Comparison of ENCODE assay signal across 8 mouse cellular contexts in genomic region chr7:45898125-45898524, GRCm38 (mm10). TPM values are rescaled to one million over a fixed set of nuclear protein-coding genes. Genes with fewer than 3 reads are reported as not detected.
DNase-seq lines count a peak whose midpoint lies in the region; ATAC-seq and TF ChIP-seq lines count a peak whose summit lies in the region.
"Not testable (repeated sequence)": the region's sequence is repeated elsewhere in the genome, so short reads cannot be mapped to it uniquely, and the experiment has no call there.

No protein-coding gene starts in this region.

- H3K4me1 ChIP-seq in embryonic facial prominence, embryonic 14.5 days (ENCODE audit: control insufficient read depth, insufficient read depth, low read length); kidney, embryonic 14.5 days (ENCODE audit: control insufficient read depth, insufficient read depth, low read length); midbrain, embryonic 16.5 days (ENCODE audit: control insufficient read depth, insufficient read depth, low read length): not testable (repeated sequence)
- peaks cover 13% of the 10 kb centered on the region for H3K4me1 ChIP-seq in heart, embryonic 15.5 days (replicated peaks)
- peaks cover 35% of the 10 kb centered on the region for H3K4me1 ChIP-seq in liver, embryonic 15.5 days (replicated peaks)
- peaks cover 17% of the 10 kb centered on the region for H3K4me1 ChIP-seq in thymus, adult 2 months (replicated peaks; ENCODE audit: control insufficient read depth, insufficient read depth, low read length)

- H3K4me2 ChIP-seq in embryonic facial prominence, embryonic 14.5 days (ENCODE audit: low read depth, low read length): peak overlapping the region; percentile 92
- peak overlapping the region; percentile 93 for H3K4me2 ChIP-seq in heart, embryonic 15.5 days
- peak overlapping the region; percentile 71 for H3K4me2 ChIP-seq in kidney, embryonic 14.5 days (replicated peaks; ENCODE audit: low read depth, low read length)
- H3K4me2 ChIP-seq in liver, embryonic 15.5 days: peak overlapping the region; percentile 88
- peak overlapping the region; percentile 82 for H3K4me2 ChIP-seq in midbrain, embryonic 16.5 days (ENCODE audit: low read length)

- not testable (repeated sequence) for H3K27ac ChIP-seq in embryonic facial prominence, embryonic 14.5 days (replicated peaks; ENCODE audit: low read depth, low read length); heart, embryonic 15.5 days; kidney, embryonic 14.5 days (ENCODE audit: low read depth, low read length); midbrain, embryonic 16.5 days (ENCODE audit: low read length); thymus, adult 2 months (ENCODE audit: control insufficient read depth, insufficient read depth, low read length)
- H3K27ac ChIP-seq in liver, embryonic 15.5 days (replicated peaks): peak overlapping the region; percentile 81

- not testable (repeated sequence) for H3K4me3 ChIP-seq in embryonic facial prominence, embryonic 14.5 days (ENCODE audit: low read depth, low read length); kidney, embryonic 14.5 days (ENCODE audit: low read length); midbrain, embryonic 16.5 days (ENCODE audit: low read depth, low read length); thymus, adult 2 months (ENCODE audit: control insufficient read depth, insufficient read depth, low read length)
- peak overlapping the region; percentile 61; the same call in 1 of the 2 replicates for H3K4me3 ChIP-seq in heart, embryonic 15.5 days
- peak overlapping the region; percentile 62 for H3K4me3 ChIP-seq in liver, embryonic 15.5 days (replicated peaks)

- not testable (repeated sequence) for H3K36me3 ChIP-seq in embryonic facial prominence, embryonic 14.5 days (ENCODE audit: control insufficient read depth, insufficient read depth, low read length); heart, embryonic 15.5 days; kidney, embryonic 14.5 days (ENCODE audit: control insufficient read depth, insufficient read depth, low read length); liver, embryonic 15.5 days (replicated peaks); midbrain, embryonic 16.5 days (ENCODE audit: control insufficient read depth, insufficient read depth, low read length); thymus, adult 2 months (ENCODE audit: control insufficient read depth, insufficient read depth, low read length)

- not testable (repeated sequence) for TF ChIP-seq CTCF in thymus, adult 2 months (IDR thresholded peaks at IDR 0.05; ENCODE audit: borderline replicate concordance, control insufficient read depth, extremely low read depth, insufficient read depth, low read length, poor library complexity)

- not testable (repeated sequence) for H3K27me3 ChIP-seq in embryonic facial prominence, embryonic 14.5 days (replicated peaks; ENCODE audit: control insufficient read depth, insufficient read depth, low read length); heart, embryonic 15.5 days; kidney, embryonic 14.5 days (ENCODE audit: control insufficient read depth, insufficient read depth, low read length); liver, embryonic 15.5 days; midbrain, embryonic 16.5 days (ENCODE audit: control insufficient read depth, insufficient read depth, low read depth, low read length); thymus, adult 2 months (ENCODE audit: control insufficient read depth, insufficient read depth, low read length)

- 65% methylated on average over 4 of the region's 4 CpGs for WGBS in embryonic facial prominence, embryonic 14.5 days
- 63% methylated on average over 4 of the region's 4 CpGs for WGBS in heart, embryonic 15.5 days
- WGBS in kidney, embryonic 14.5 days: 57% methylated on average over 4 of the region's 4 CpGs
- 40% methylated on average over 4 of the region's 4 CpGs for WGBS in liver, embryonic 15.5 days (ENCODE audit: insufficient replicate concordance)
- WGBS in midbrain, embryonic 16.5 days: 51% methylated on average over 4 of the region's 4 CpGs
- WGBS in thymus, adult 2 months: 45% methylated on average over 4 of the region's 4 CpGs

- H3K9ac ChIP-seq in embryonic facial prominence, embryonic 14.5 days (ENCODE audit: low read depth, low read length); heart, embryonic 15.5 days; kidney, embryonic 14.5 days (ENCODE audit: low read depth, low read length); midbrain, embryonic 16.5 days (ENCODE audit: low read depth, low read length): not testable (repeated sequence)
- H3K9ac ChIP-seq in liver, embryonic 15.5 days: 0 out of 2 replicates have a peak overlapping the region, but pooled peaks have one; percentile 56

- TF ChIP-seq POLR2A in thymus, adult 2 months (IDR thresholded peaks at IDR 0.05; ENCODE audit: control insufficient read depth, extremely low read depth, insufficient read depth, low read length, poor library complexity): not testable (repeated sequence)

- peak; percentile 32 for ATAC-seq in activated CD4-positive, CD25-positive, alpha-beta regulatory T cell, adult 4 months
- not testable (repeated sequence) for ATAC-seq in embryonic facial prominence, embryonic 14.5 days (ENCODE audit: low read depth); heart, embryonic 15.5 days (replicated peaks; ENCODE audit: insufficient number of reproducible peaks, insufficient read depth, low FRiP score, low read depth); kidney, embryonic 14.5 days (ENCODE audit: low FRiP score, low TSS enrichment); liver, embryonic 15.5 days (ENCODE audit: insufficient read depth); midbrain, embryonic 16.5 days

- not testable (repeated sequence) for H3K9me3 ChIP-seq in embryonic facial prominence, embryonic 14.5 days (ENCODE audit: control insufficient read depth, low read length); heart, embryonic 15.5 days (replicated peaks); kidney, embryonic 14.5 days (ENCODE audit: control insufficient read depth, low read length); liver, embryonic 15.5 days (replicated peaks); midbrain, embryonic 16.5 days (replicated peaks; ENCODE audit: control insufficient read depth, low read length, poor library complexity, severe bottlenecking)

- peak; percentile 65 to 72 for DNase-seq in B cell, adult 2 months
- DNase-seq in embryonic facial prominence, embryonic 14.5 days (ENCODE audit: low spot score): peak; percentile 48
- DNase-seq in thymus, adult 2 months: peak; percentile 43

RNA-seq across cellular contexts. Expression of gene Tmem143, which starts 1.4 kb away (rescaled TPM):
- 1 to 10 TPM; 5.8 to 6.2 TPM for polyA plus RNA-seq in activated CD4-positive, CD25-positive, alpha-beta regulatory T cell, adult 4 months (2017; shearing (Covaris generic))
- 3.9 and 5.8 TPM in 2 replicates for polyA plus RNA-seq in embryonic facial prominence, embryonic 14.5 days (2014; fragmentation: Nextera tagmentation; extraction: Ambion mirVana)
- polyA plus RNA-seq in heart, embryonic 15.5 days (2015; fragmentation: Nextera tagmentation; extraction: Ambion mirVana): 6.6 and 8.0 TPM in 2 replicates
- 4.5 and 5.0 TPM in 2 replicates for polyA plus RNA-seq in kidney, embryonic 14.5 days (2014; fragmentation: Nextera tagmentation; extraction: Ambion mirVana)
- 3.6 and 4.0 TPM in 2 replicates for polyA plus RNA-seq in liver, embryonic 15.5 days (2015; fragmentation: Nextera tagmentation; extraction: Ambion mirVana)
- 6.3 and 6.9 TPM in 2 replicates for polyA plus RNA-seq in midbrain, embryonic 16.5 days (2015; fragmentation: Nextera tagmentation; extraction: Ambion mirVana)
- polyA plus RNA-seq in thymus, adult 2 months (2012; rRNA removed): 50.6 and 52.5 TPM in 2 replicates

RNA-seq across cellular contexts. Expression of gene Syngr4, which starts 1.6 kb away (rescaled TPM):
- polyA plus RNA-seq in activated CD4-positive, CD25-positive, alpha-beta regulatory T cell, adult 4 months (2017; shearing (Covaris generic)): not detected
- 0.68 and 0.87 TPM in 2 replicates for polyA plus RNA-seq in embryonic facial prominence, embryonic 14.5 days (2014; fragmentation: Nextera tagmentation; extraction: Ambion mirVana)
- 0.65 and 0.76 TPM in 2 replicates for polyA plus RNA-seq in heart, embryonic 15.5 days (2015; fragmentation: Nextera tagmentation; extraction: Ambion mirVana)
- polyA plus RNA-seq in kidney, embryonic 14.5 days (2014; fragmentation: Nextera tagmentation; extraction: Ambion mirVana): 0.90 and 2.1 TPM in 2 replicates
- polyA plus RNA-seq in liver, embryonic 15.5 days (2015; fragmentation: Nextera tagmentation; extraction: Ambion mirVana): 0.94 and 1.3 TPM in 2 replicates
- not detected in 2 replicates for polyA plus RNA-seq in midbrain, embryonic 16.5 days (2015; fragmentation: Nextera tagmentation; extraction: Ambion mirVana)
- polyA plus RNA-seq in thymus, adult 2 months (2012; rRNA removed): 2.7 and 2.9 TPM in 2 replicates

RNA-seq across cellular contexts. Expression of gene Grin2d, which starts 19.9 kb away (rescaled TPM):
- polyA plus RNA-seq in activated CD4-positive, CD25-positive, alpha-beta regulatory T cell, adult 4 months (2017; shearing (Covaris generic)): not detected
- polyA plus RNA-seq in embryonic facial prominence, embryonic 14.5 days (2014; fragmentation: Nextera tagmentation; extraction: Ambion mirVana): 0.63 and 1.0 TPM in 2 replicates
- 0.21 and 0.27 TPM in 2 replicates for polyA plus RNA-seq in heart, embryonic 15.5 days (2015; fragmentation: Nextera tagmentation; extraction: Ambion mirVana)
- 0.28 and 0.37 TPM in 2 replicates for polyA plus RNA-seq in kidney, embryonic 14.5 days (2014; fragmentation: Nextera tagmentation; extraction: Ambion mirVana)
- polyA plus RNA-seq in liver, embryonic 15.5 days (2015; fragmentation: Nextera tagmentation; extraction: Ambion mirVana): 0.05 TPM in 2 replicates
- polyA plus RNA-seq in midbrain, embryonic 16.5 days (2015; fragmentation: Nextera tagmentation; extraction: Ambion mirVana): 3.4 and 4.8 TPM in 2 replicates
- 1.1 and 1.4 TPM in 2 replicates for polyA plus RNA-seq in thymus, adult 2 months (2012; rRNA removed)

RNA-seq across cellular contexts. Expression of gene Emp3, which starts 23.1 kb away (rescaled TPM):
- polyA plus RNA-seq in activated CD4-positive, CD25-positive, alpha-beta regulatory T cell, adult 4 months (2017; shearing (Covaris generic)): 100 to 1,000 TPM; 683 to 699 TPM
- polyA plus RNA-seq in embryonic facial prominence, embryonic 14.5 days (2014; fragmentation: Nextera tagmentation; extraction: Ambion mirVana): 298 and 316 TPM in 2 replicates
- 71.5 and 108 TPM in 2 replicates for polyA plus RNA-seq in heart, embryonic 15.5 days (2015; fragmentation: Nextera tagmentation; extraction: Ambion mirVana)
- polyA plus RNA-seq in kidney, embryonic 14.5 days (2014; fragmentation: Nextera tagmentation; extraction: Ambion mirVana): 171 and 182 TPM in 2 replicates
- polyA plus RNA-seq in liver, embryonic 15.5 days (2015; fragmentation: Nextera tagmentation; extraction: Ambion mirVana): 59.9 and 65.0 TPM in 2 replicates
- 18.3 and 19.9 TPM in 2 replicates for polyA plus RNA-seq in midbrain, embryonic 16.5 days (2015; fragmentation: Nextera tagmentation; extraction: Ambion mirVana)
- 361 and 365 TPM in 2 replicates for polyA plus RNA-seq in thymus, adult 2 months (2012; rRNA removed)

RNA-seq across cellular contexts. Expression of gene Kdelr1, which starts 25.6 kb away (rescaled TPM):
- polyA plus RNA-seq in activated CD4-positive, CD25-positive, alpha-beta regulatory T cell, adult 4 months (2017; shearing (Covaris generic)): 10 to 100 TPM; 23.4 to 38.5 TPM
- polyA plus RNA-seq in embryonic facial prominence, embryonic 14.5 days (2014; fragmentation: Nextera tagmentation; extraction: Ambion mirVana): 147 and 155 TPM in 2 replicates
- 54.6 and 65.0 TPM in 2 replicates for polyA plus RNA-seq in heart, embryonic 15.5 days (2015; fragmentation: Nextera tagmentation; extraction: Ambion mirVana)
- polyA plus RNA-seq in kidney, embryonic 14.5 days (2014; fragmentation: Nextera tagmentation; extraction: Ambion mirVana): 145 and 184 TPM in 2 replicates
- 27.6 TPM in 2 replicates for polyA plus RNA-seq in liver, embryonic 15.5 days (2015; fragmentation: Nextera tagmentation; extraction: Ambion mirVana)
- 52.2 and 55.0 TPM in 2 replicates for polyA plus RNA-seq in midbrain, embryonic 16.5 days (2015; fragmentation: Nextera tagmentation; extraction: Ambion mirVana)
- polyA plus RNA-seq in thymus, adult 2 months (2012; rRNA removed): 199 and 226 TPM in 2 replicates
